Mouse (Mus musculus): ENCODE measurements around the gene Slc22a3.

Gene Slc22a3

GRCm38 (mm10) chr17:12409346-12409944, 98.1 kb downstream of the Slc22a3 start:
- DNase-seq (ENCODE audit: low read depth, low spot score), result peak; percentile 41

GRCm38 (mm10) chr17:12403420-12403819, 104.1 kb downstream of the Slc22a3 start:
- no peak for DNase-seq (ENCODE audit: low read depth, low spot score)

GRCm38 (mm10) chr17:12396163-12396677, 111.3 kb downstream of the Slc22a3 start:
- no peak for DNase-seq (ENCODE audit: low read depth, low spot score)

GRCm38 (mm10) chr17:12388239-12388638, 119.3 kb downstream of the Slc22a3 start:
- DNase-seq (ENCODE audit: low read depth, low spot score), result no peak

GRCm38 (mm10) chr17:12387781-12388180, 119.7 kb downstream of the Slc22a3 start:
- no peak for DNase-seq (ENCODE audit: low read depth, low spot score)

- DNase-seq (ENCODE audit: low read depth, low spot score), result no peak
Observed at GRCm38 (mm10) chr17:12385049-12385794, 122.3 kb downstream of the Slc22a3 start.

GRCm38 (mm10) chr17:12382531-12382930, 125.0 kb downstream of the Slc22a3 start:
- no peak for DNase-seq (ENCODE audit: low read depth, low spot score)

- DNase-seq (ENCODE audit: low read depth, low spot score), result no peak
Observed at GRCm38 (mm10) chr17:12381579-12381978, 125.9 kb downstream of the Slc22a3 start.

GRCm38 (mm10) chr17:12380287-12380686, 127.2 kb downstream of the Slc22a3 start:
- DNase-seq (ENCODE audit: low read depth, low spot score), result no peak

GRCm38 (mm10) chr17:12377981-12378705, 129.4 kb downstream of the Slc22a3 start, which contains the start of gene Plg:
TSS of gene Plg (plus strand) at chr17:12378608.
- no peak for DNase-seq (ENCODE audit: low read depth, low spot score)

GRCm38 (mm10) chr17:12373601-12374144, 133.8 kb downstream of the Slc22a3 start:
- no peak for DNase-seq (ENCODE audit: low read depth, low spot score)

- DNase-seq (ENCODE audit: low read depth, low spot score), result peak; percentile 65
Observed at GRCm38 (mm10) chr17:12372021-12372420, 135.5 kb downstream of the Slc22a3 start.

GRCm38 (mm10) chr17:12371310-12371925, 136.1 kb downstream of the Slc22a3 start:
- DNase-seq (ENCODE audit: low read depth, low spot score), result peak; percentile 9

GRCm38 (mm10) chr17:12370289-12370688, 137.2 kb downstream of the Slc22a3 start:
- no peak for DNase-seq (ENCODE audit: low read depth, low spot score)

GRCm38 (mm10) chr17:12369393-12369792, 138.1 kb downstream of the Slc22a3 start:
- no peak for DNase-seq (ENCODE audit: low read depth, low spot score)
